Mouse (Mus musculus) bone marrow macrophage, adult 2 months (primary cell): ENCODE results near the gene Josd1. TPM values are rescaled to one million over a fixed set of nuclear protein-coding genes. Genes with fewer than 3 reads are reported as not detected.

Source experiments
- H3K27ac ChIP-seq: 2 replicates; pipeline ENCODE4 v1.5.1; 2012; ENCODE audit warnings: low read depth, low read length; ENCODE audit not compliant: insufficient read depth
- H3K4me1 ChIP-seq: 2 replicates; pipeline ENCODE4 v1.6.1; 2012; ENCODE audit warnings: low read length; ENCODE audit not compliant: control insufficient read depth, insufficient read depth
- H3K4me3 ChIP-seq: 2 replicates; pipeline ENCODE4 v1.5.1; 2012; ENCODE audit warnings: mild to moderate bottlenecking, low read length, moderate library complexity; ENCODE audit not compliant: insufficient read depth
- CTCF ChIP-seq: IDR thresholded peaks from 2 replicates; pipeline ENCODE4 v1.5.1; 2012; ENCODE audit warnings: low read depth, mild to moderate bottlenecking, low read length, moderate library complexity
- POLR2A ChIP-seq: IDR thresholded peaks from 2 replicates; pipeline ENCODE4 v1.6.1; 2012; ENCODE audit warnings: mild to moderate bottlenecking, low read depth, low read length, borderline replicate concordance
- polyA plus RNA-seq: library from polyadenylated mRNA; stranded (reverse); fragments of >200 nt; gene quantifications from 2 replicates; pipeline ENCODE4 v1.2.4, GENCODE M21; 2012; ENCODE audit not compliant: missing spikeins, insufficient read depth, insufficient read length

Josd1 gene
- polyA plus RNA-seq, 1 experiment: 20.2 TPM

- no peak for TF ChIP-seq POLR2A
- no peak for TF ChIP-seq CTCF
- Histone ChIP-seq H3K4me1 (peaks cover 31% of the 10 kb centered on the region), H3K27ac (peak overlapping the region; percentile 15; the same call in 1 of the 2 replicates), H3K4me3 (peak overlapping the region; percentile 45)
These were observed 6.0 kb upstream of the Josd1 start for GRCm38 (mm10) chr15:79693740-79694139.

GRCm38 (mm10) chr15:79692334-79692733 lies 4.6 kb upstream of the Josd1 start:
- no peak overlapping the region for H3K4me3 ChIP-seq
- TF ChIP-seq POLR2A (no peak), CTCF (no peak)
- H3K4me1 ChIP-seq: peaks cover 31% of the 10 kb centered on the region
- H3K27ac ChIP-seq: no peak overlapping the region

GRCm38 (mm10) chr15:79691023-79691508 lies 3.3 kb upstream of the Josd1 start:
- H3K4me1 ChIP-seq: peaks cover 31% of the 10 kb centered on the region
- H3K4me3 ChIP-seq: peak overlapping the region; percentile 86
- TF ChIP-seq POLR2A (no peak), CTCF (no peak)
- no peak overlapping the region for H3K27ac ChIP-seq

- 0 out of 2 replicates have a peak, but pooled peaks have one; percentile 60 for TF ChIP-seq POLR2A
- no peak for TF ChIP-seq CTCF
- H3K27ac ChIP-seq: no peak within 1 kb of the TSS
These were observed 2.8 kb upstream of the Josd1 start, which contains the start of gene Gtpbp1 for GRCm38 (mm10) chr15:79690426-79691022. Gtpbp1 (plus strand) TSS chr15:79690845.

GRCm38 (mm10) chr15:79689662-79690425 lies 2.1 kb upstream of the Josd1 start:
- H3K4me3 ChIP-seq: peak overlapping the region; percentile 50
- H3K27ac ChIP-seq: no peak overlapping the region
- H3K4me1 ChIP-seq: peaks cover 31% of the 10 kb centered on the region
- no peak for TF ChIP-seq CTCF
- TF ChIP-seq POLR2A: no peak

More at GRCm38 (mm10) chr15:79690426-79691022, 2.8 kb upstream of the Josd1 start, which contains the start of gene Gtpbp1:
- Histone ChIP-seq H3K4me3 (peak within 1 kb of the TSS; percentile 86), H3K4me1 (peaks cover 31% of the 10 kb centered on the region)

GRCm38 (mm10) chr15:79688268-79688956 lies 693 bp upstream of the Josd1 start:
- TF ChIP-seq CTCF (no peak), POLR2A (no peak)
- Histone ChIP-seq H3K4me1 (peaks cover 32% of the 10 kb centered on the region), H3K27ac (peak overlapping the region; percentile 62), H3K4me3 (peak overlapping the region; percentile 99)

GRCm38 (mm10) chr15:79687175-79687574 lies 544 bp downstream of the Josd1 start:
- H3K4me3 ChIP-seq: peak overlapping the region; percentile 99
- TF ChIP-seq CTCF (no peak), POLR2A (no peak)
- H3K27ac ChIP-seq: peak overlapping the region; percentile 62
- H3K4me1 ChIP-seq: peaks cover 33% of the 10 kb centered on the region

- peak overlapping the region; percentile 99 for H3K4me3 ChIP-seq
- 0 out of 2 replicates have a peak overlapping the region, but pooled peaks have one; percentile 27 for H3K27ac ChIP-seq
- H3K4me1 ChIP-seq: peaks cover 34% of the 10 kb centered on the region
- no peak for TF ChIP-seq CTCF
- TF ChIP-seq POLR2A: no peak
These were observed 1.5 kb downstream of the Josd1 start for GRCm38 (mm10) chr15:79686046-79686869.

- TF ChIP-seq POLR2A (no peak), CTCF (no peak)
- 0 out of 2 replicates have a peak overlapping the region, but pooled peaks have one; percentile 11 for H3K27ac ChIP-seq
These were observed 2.5 kb downstream of the Josd1 start for GRCm38 (mm10) chr15:79685141-79685641.

More at GRCm38 (mm10) chr15:79685141-79685641, 2.5 kb downstream of the Josd1 start:
- Histone ChIP-seq H3K4me1 (peaks cover 37% of the 10 kb centered on the region), H3K4me3 (peak overlapping the region; percentile 99)
